Mouse (Mus musculus) testis, adult 2 months (tissue): ENCODE results near the gene Maml3. TPM values are rescaled to one million over a fixed set of nuclear protein-coding genes. Genes with fewer than 3 reads are reported as not detected.

ENCODE experiments used
- H3K27ac ChIP-seq: fragments of 200-500 bp; 2 replicates; pipeline ENCODE4 v1.5.1; 2012; ENCODE audit warnings: low read depth, low read length; ENCODE audit not compliant: control insufficient read depth, insufficient read depth
- H3K27me3 ChIP-seq: fragments of 200-500 bp; 2 replicates; pipeline ENCODE4 v1.6.1; 2012; ENCODE audit warnings: mild to moderate bottlenecking, low read length, moderate library complexity; ENCODE audit not compliant: control insufficient read depth, insufficient read depth
- H3K36me3 ChIP-seq: fragments of 200-500 bp; 2 replicates; pipeline ENCODE4 v1.6.1; 2012; ENCODE audit warnings: mild to moderate bottlenecking, low read length; ENCODE audit not compliant: control insufficient read depth, insufficient read depth
- H3K4me1 ChIP-seq: fragments of 200-500 bp; 2 replicates; pipeline ENCODE4 v1.6.1; 2012; ENCODE audit warnings: low read length; ENCODE audit not compliant: control insufficient read depth, insufficient read depth
- H3K4me3 ChIP-seq: fragments of 200-500 bp; 2 replicates; pipeline ENCODE4 v1.5.1; 2012; ENCODE audit warnings: low read depth, mild to moderate bottlenecking, low read length, moderate library complexity, mixed read lengths; ENCODE audit not compliant: control insufficient read depth
- CTCF ChIP-seq: fragments of 200-500 bp; IDR thresholded peaks from 2 replicates; pipeline ENCODE4 v1.5.1; 2012; ENCODE audit warnings: low read depth, mild to moderate bottlenecking, inconsistent platforms, low read length, moderate library complexity; ENCODE audit not compliant: control insufficient read depth, insufficient read depth, insufficient replicate concordance
- POLR2A ChIP-seq: fragments of 200-500 bp; IDR thresholded peaks from 2 replicates; pipeline ENCODE4 v1.6.1; 2012; ENCODE audit warnings: low read depth, mild to moderate bottlenecking, inconsistent platforms, low read length, moderate library complexity; ENCODE audit not compliant: control insufficient read depth
- polyA plus RNA-seq: library from polyadenylated mRNA; depleted of rRNA; stranded (reverse); fragments of >200 nt; gene quantifications from 2 replicates; pipeline ENCODE4 v1.2.3, GENCODE M21; 2012

The Maml3 gene
- polyA plus RNA-seq, 1 experiment, result 2.9 TPM

DNA sequence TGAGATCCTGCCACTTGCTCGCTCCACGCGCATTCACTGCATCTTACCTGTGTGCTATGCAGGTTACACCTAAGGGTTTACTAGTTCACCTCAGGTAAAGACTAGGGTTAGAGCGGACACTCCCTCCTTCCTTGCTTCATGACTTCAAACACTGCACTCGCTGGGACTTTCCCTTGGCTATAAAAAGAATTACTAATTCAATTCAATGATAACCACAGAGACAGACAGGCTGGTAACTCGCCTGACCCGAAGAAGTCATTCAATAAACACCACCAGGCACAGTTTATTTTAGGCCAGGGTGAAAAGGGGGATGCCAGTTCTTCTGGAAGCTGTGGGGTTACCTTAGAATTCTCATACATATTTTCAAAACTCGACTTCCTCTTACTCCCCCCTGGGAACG, 199.0 kb downstream of the Maml3 start:
- Histone ChIP-seq H3K36me3 (no peaks in the 10 kb centered on the region), H3K27me3 (no peaks in the 10 kb centered on the region), H3K4me1 (no peaks in the 10 kb centered on the region), H3K4me3 (no peak overlapping the region), H3K27ac (no peak overlapping the region)
- TF ChIP-seq POLR2A (no peak), CTCF (no peak)

DNA sequence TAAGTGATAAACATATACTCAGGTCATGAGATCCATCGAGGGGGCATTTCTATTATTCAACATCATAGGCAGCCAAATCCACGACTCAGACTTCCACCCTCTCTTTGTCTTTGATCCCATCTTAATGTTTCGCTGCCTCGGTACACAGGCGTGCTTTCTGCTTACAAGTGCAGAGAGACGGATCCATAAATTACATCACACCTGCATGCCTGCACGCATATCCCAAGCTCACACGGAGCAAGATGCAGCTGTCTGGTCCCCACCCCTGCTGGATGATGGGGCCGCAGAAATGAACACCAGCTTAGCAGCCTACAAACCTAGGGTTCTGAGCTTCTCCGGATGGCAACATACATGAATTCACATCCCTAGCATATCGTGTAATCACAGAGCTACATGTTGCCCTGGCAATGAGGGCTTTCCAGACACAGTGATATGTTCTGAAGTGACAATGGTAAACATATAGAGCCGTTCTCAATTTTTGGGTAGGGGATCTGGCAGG, 200.5 kb downstream of the Maml3 start:
- Histone ChIP-seq H3K36me3 (no peaks in the 10 kb centered on the region), H3K27ac (no peak overlapping the region), H3K4me1 (no peaks in the 10 kb centered on the region), H3K4me3 (no peak overlapping the region), H3K27me3 (no peaks in the 10 kb centered on the region)
- TF ChIP-seq CTCF, result no peak
- TF ChIP-seq POLR2A, result no peak

DNA sequence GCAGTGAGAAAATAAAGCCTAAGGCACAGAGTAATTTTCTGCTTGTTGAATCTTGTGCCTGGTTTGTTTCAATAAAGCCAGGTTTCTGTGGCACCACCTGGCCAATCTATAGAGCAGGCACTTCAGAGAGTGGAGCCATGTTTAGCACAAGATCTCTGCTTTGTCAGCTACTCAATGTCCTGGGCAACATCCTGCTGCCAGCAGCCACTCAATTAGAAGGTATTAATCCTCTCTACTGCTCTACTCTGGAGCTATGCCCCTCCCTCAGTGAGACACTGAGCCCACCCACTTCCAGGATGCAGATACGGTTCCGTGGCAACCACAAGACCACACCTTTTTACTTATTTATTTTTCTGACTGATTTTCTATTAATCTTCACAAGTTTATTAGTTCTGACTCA, 203.7 kb downstream of the Maml3 start:
- Histone ChIP-seq H3K27ac (no peak overlapping the region), H3K36me3 (no peaks in the 10 kb centered on the region), H3K27me3 (no peaks in the 10 kb centered on the region), H3K4me3 (no peak overlapping the region), H3K4me1 (no peaks in the 10 kb centered on the region)
- TF ChIP-seq POLR2A, result no peak
- no peak for TF ChIP-seq CTCF

DNA sequence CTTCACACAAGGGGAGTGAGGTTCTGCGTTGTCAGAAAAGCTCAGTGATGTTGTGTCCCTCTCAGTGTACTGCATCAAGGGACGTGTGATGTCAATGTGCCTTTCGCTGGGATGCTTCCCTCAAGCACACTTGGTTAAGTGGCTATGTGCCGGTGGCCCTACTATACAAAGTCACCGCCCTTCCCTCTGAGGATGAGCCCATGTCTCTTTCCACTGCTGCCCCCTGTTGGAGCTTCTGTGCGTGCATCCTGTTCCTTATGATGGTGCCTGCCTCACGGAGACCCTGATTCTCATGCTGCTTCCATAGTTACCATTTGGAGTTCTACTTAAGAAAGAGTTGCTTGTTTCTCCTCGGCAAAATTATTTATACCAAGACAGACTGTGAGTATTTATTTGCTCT, 210.4 kb downstream of the Maml3 start:
- Histone ChIP-seq H3K4me3 (no peak overlapping the region), H3K4me1 (no peaks in the 10 kb centered on the region), H3K36me3 (no peaks in the 10 kb centered on the region), H3K27ac (no peak overlapping the region), H3K27me3 (no peaks in the 10 kb centered on the region)
- peak; percentile 10; the same call in 1 of the 2 replicates for TF ChIP-seq CTCF
- TF ChIP-seq POLR2A, result no peak

DNA sequence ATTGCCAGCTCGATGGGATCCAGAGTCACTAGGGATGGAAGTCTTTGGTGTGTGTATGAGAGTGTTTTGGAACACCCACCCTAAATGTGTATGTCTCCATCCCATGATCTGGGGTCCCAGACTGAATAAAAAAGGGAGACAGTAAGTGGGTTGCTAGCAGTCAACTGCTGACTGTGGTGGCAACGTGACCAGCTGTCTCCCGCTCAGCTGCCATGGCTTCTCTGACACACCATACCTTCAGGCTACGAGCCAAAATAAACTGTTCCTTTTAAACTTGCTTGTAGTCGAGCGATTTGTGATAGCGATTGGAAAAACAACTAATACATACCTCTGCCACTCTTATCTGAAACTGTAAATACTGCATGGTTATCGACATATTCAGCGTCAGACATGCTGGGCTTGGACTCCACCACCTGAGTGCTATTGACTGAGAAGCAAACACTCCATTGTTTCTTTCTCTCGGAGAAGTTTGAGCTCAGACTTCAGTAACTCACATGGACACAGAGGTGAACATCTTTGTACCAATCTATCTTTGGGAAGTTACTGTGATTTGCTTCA, 213.2 kb downstream of the Maml3 start:
- H3K36me3 ChIP-seq, result no peaks in the 10 kb centered on the region
- H3K27ac ChIP-seq, result no peak overlapping the region
- no peak for TF ChIP-seq POLR2A
- no peak for TF ChIP-seq CTCF
- H3K27me3 ChIP-seq, result no peaks in the 10 kb centered on the region
- H3K4me3 ChIP-seq, result no peak overlapping the region
- H3K4me1 ChIP-seq, result peaks cover 3% of the 10 kb centered on the region; the same call in 1 of the 2 replicates

DNA sequence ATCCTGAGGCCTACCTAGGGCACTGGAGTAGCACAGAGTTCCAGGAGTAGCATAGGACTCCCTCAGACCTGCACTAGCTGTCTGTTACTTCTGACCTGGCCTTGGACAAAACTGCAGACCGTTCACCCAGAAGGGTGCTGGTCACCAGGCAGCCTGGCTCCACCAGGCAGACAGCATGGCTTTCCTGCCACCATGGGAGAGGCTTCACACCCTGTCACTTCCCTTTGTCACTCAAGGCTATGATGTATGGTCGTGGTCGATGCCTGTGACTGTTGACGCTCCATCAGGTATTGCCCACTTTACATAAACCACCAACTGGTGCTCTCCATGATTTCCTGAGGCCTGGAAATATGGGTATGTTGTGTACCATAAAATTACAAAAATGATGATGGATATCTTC, 214.7 kb downstream of the Maml3 start:
- TF ChIP-seq POLR2A (no peak), CTCF (no peak)
- Histone ChIP-seq H3K27ac (no peak overlapping the region), H3K4me3 (no peak overlapping the region), H3K4me1 (peaks cover 3% of the 10 kb centered on the region; the same call in 1 of the 2 replicates), H3K36me3 (no peaks in the 10 kb centered on the region), H3K27me3 (no peaks in the 10 kb centered on the region)

DNA sequence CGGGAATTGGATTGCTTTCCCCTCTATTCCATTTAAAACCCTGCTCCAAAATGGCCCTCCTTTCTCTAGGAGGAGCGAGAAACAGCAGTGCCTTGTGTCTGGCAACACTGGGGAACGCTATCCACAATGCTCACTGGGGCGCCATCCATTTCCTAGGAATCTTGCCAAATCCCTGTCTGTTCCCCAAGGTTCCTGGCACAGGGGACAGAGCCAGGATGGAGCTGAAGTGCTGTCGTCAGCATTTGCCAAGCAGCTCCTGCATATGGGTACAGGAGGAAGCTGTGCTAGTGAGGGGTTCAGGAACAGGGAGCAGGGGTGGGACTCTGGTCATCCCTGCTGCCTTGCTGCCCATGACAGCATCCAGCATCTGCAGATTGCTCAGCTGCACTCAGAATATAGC, 215.1 kb downstream of the Maml3 start:
- peaks cover 3% of the 10 kb centered on the region; the same call in 1 of the 2 replicates for H3K4me1 ChIP-seq
- H3K27ac ChIP-seq, result no peak overlapping the region
- TF ChIP-seq POLR2A (no peak), CTCF (no peak)
- H3K27me3 ChIP-seq, result no peaks in the 10 kb centered on the region
- H3K36me3 ChIP-seq, result no peaks in the 10 kb centered on the region
- no peak overlapping the region for H3K4me3 ChIP-seq
